1 mouse cellular context compared by ENCODE assay signal in the genomic region with DNA sequence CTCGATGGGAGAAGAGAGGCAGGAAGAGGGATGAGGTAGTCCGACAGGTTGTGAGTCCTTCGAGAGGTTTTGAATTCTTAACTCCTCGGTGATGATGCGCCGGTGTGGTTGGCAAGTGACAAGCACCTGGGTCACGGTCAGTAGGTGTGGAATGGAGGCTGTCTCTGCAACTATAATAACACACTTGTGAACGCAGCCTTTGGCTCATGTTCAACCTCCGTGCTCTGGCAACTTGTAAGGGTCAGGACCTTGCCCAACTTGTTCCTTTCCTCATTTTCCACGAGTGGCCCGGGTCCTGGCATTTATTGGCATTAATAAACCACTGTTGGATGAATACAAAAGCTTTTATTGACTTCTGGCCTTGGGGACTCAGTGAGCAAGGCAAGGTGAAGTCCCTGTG.
TF ChIP-seq lines count a peak whose summit lies in the region.

No protein-coding gene starts in this region.

TF ChIP-seq in MEL, 35 proteins besides CTCF, POLR2A, EP300 and RAD21 (continued from another document):
- TF ChIP-seq TBP (IDR thresholded peaks at IDR 0.05; ENCODE audit: low read depth, low read length) (no peak), E2F4 (IDR thresholded peaks at IDR 0.05; ENCODE audit: borderline replicate concordance, low read depth, low read length) (no peak), RCOR1 (IDR thresholded peaks at IDR 0.05; ENCODE audit: low read depth, low read length) (no peak), JUND (IDR thresholded peaks at IDR 0.05; ENCODE audit: low read depth, low read length) (no peak), UBTF (IDR thresholded peaks at IDR 0.05; ENCODE audit: borderline replicate concordance, insufficient read depth, low read depth, low read length) (no peak), MXI1 (IDR thresholded peaks at IDR 0.05; ENCODE audit: low read depth, low read length) (no peak), TCF12 (IDR thresholded peaks at IDR 0.05; ENCODE audit: low read depth, low read length) (no peak), ZNF384 (IDR thresholded peaks at IDR 0.05; ENCODE audit: low read depth, low read length) (no peak), GABPA (IDR thresholded peaks at IDR 0.05; ENCODE audit: low read depth, low read length) (no peak)
